Mouse (Mus musculus) adrenal gland, adult 8-10 months (tissue): Measurements from ENCODE around the gene Cyp2c23. TPM values are rescaled to one million over a fixed set of nuclear protein-coding genes. Genes with fewer than 3 reads are reported as not detected.

Source experiments
- DNase-seq: peaks from one replicate; pipeline ENCODE4 v3.0.0; 2022
- total RNA-seq, 4 experiments: library from RNA; stranded (reverse); gene quantifications; 2 replicates each; pipeline ENCODE4 v1.2.4; 2022

The Cyp2c23 gene
- total RNA-seq, 4 experiments from 2014 or later = 0.30 to 2.2 (median 1.0) TPM

DNA sequence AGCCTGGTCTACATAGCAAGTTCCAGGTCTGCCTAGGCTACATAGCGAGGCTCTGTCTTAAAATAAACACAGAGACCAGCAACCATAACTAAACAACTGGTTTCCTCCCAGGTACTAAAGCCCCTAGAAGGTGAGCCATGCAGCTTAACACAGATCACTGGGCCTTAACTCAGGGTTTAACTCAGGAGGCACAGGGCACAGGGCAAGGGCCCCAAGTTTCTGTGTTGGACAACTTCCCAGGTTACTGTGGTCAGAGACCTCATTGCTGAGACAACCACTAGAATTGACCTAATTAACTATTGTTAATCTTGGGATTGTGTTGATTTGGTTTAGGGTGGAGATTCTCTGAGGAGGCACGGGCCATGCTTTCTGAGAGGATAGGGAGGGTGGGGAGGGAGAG is 62.5 kb downstream of the Cyp2c23 start:
- DNase-seq = no peak

GRCm38 (mm10) chr19:43965496-43966085 is 63.4 kb downstream of the Cyp2c23 start:
- no peak for DNase-seq

DNA sequence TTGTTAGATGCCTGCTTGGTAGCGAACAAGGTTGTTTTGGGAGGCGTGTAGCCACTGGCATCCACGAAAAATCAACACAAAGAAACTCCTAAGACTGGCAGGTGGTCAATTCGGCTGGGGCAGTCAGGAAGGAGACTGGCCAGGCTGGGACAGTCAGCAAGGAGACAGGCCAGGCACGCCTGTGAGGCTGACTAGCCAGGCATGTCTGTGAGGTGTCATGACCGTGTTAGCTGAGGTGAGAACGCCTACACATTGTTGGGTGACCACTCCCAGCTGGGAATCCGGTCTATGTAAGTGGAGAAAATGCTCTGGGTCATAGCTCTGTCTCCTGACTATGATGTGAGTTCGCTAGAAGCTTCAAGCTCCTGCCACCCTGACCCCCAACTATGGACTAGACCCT is 66.2 kb downstream of the Cyp2c23 start:
- DNase-seq = no peak

GRCm38 (mm10) chr19:43961185-43961584 is 67.8 kb downstream of the Cyp2c23 start:
- no peak for DNase-seq

- no peak for DNase-seq
Observed at GRCm38 (mm10) chr19:43960014-43960413, 69.0 kb downstream of the Cyp2c23 start.

- peak; percentile 45 for DNase-seq
Observed at GRCm38 (mm10) chr19:43959162-43959561, 69.8 kb downstream of the Cyp2c23 start.

DNA sequence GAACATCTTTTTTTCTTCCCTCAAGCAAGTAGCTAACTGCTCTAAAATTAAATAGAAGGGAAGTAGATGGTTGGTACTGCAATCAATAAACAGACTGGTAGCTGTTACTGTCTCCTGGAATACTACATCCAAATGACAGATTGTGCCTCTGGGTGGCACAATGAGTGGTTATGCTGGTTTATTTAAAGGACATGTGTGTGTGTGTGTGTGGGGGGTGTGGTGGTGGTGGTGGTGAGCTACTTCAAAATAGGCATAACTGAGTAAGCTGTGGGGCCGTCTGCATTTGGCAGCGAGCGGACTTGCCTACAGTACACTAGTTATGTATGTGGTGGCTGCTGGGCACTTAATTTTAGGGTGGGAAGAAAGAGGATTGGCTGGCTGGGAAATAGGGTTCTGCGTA is 71.1 kb downstream of the Cyp2c23 start:
- no peak for DNase-seq

GRCm38 (mm10) chr19:43957402-43957801 is 71.6 kb downstream of the Cyp2c23 start:
- DNase-seq = no peak

DNA sequence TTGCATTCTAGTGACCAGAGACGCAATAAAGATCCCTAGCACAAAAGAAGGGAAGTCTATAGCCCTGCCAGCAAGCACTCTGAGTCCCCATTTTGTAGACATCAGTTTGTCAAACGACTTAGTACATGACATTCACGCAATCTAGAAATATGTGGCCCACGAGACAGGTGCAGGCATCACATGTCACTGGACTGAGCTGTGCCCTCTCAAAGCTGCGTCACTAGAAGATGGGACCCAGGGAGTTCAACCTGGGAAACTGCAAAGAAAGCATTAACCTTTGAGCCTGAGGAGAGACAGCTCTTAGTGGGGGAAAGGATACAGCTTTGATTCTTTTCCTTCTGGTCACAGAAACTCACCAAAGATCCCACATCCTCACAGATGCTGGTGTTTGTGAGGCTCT is 73.7 kb downstream of the Cyp2c23 start:
- DNase-seq = no peak

Other genes starting within 250 kb of the Cyp2c23 start
- gene Abcc2, start 247.0 kb downstream of the Cyp2c23 start, total RNA-seq = 1 to 10 TPM in 1 of 4 experiments, under 1 TPM in 3; 0.03 to 1.1 (median 0.09) TPM
- gene Dnmbp, start 89.0 kb downstream of the Cyp2c23 start, total RNA-seq = 10 to 100 TPM; 15.2 to 24.8 (median 20.3) TPM
- under 1 TPM in 1 of 4 experiments, not detected in 3; 0.12 TPM for gene Cpn1, start 42.7 kb downstream of the Cyp2c23 start, total RNA-seq
- 10 to 100 TPM; 18.5 to 34.0 (median 26.5) TPM for gene Erlin1, start 40.6 kb upstream of the Cyp2c23 start, total RNA-seq
- 100 to 1,000 TPM in 2 of 4 experiments, 10 to 100 TPM in 2; 74.5 to 111 (median 93.4) TPM for gene Chuk, start 78.3 kb upstream of the Cyp2c23 start, total RNA-seq
- 10 to 100 TPM; 24.0 to 35.8 (median 30.0) TPM for gene Cwf19l1, start 106.7 kb upstream of the Cyp2c23 start, total RNA-seq
- gene Bloc1s2, start 117.2 kb upstream of the Cyp2c23 start, total RNA-seq = 10 to 100 TPM; 35.7 to 40.9 (median 39.5) TPM
- gene Pkd2l1, start 163.2 kb upstream of the Cyp2c23 start, total RNA-seq = not detected
- under 1 TPM in 3 of 4 experiments, not detected in 1; 0.06 to 0.31 (median 0.12) TPM for gene Scd3, start 174.1 kb upstream of the Cyp2c23 start, total RNA-seq